Mouse (Mus musculus) liver, postnatal 0 days (tissue): ENCODE results near the gene Gtsf1. TPM values are rescaled to one million over a fixed set of nuclear protein-coding genes. Genes with fewer than 3 reads are reported as not detected.

Source experiments
- ATAC-seq: fragments of 200-750 bp; cut with Nextera tagmentation; 2 replicates; pipeline ENCODE4 v1.8.0; 2017; ENCODE audit warnings: mild to moderate bottlenecking, moderate library complexity
- DNase-seq: peaks from one replicate; pipeline ENCODE4 v3.0.0-alpha.2; 2016
- H3K27ac ChIP-seq: fragments of 300-500 bp; sonication (generic); 2 replicates; pipeline ENCODE4 v1.5.1; 2014; ENCODE audit warnings: antibody characterized with exemption, moderate library complexity, mild to moderate bottlenecking, low read depth
- H3K27me3 ChIP-seq: fragments of 300-500 bp; sonication (generic); 2 replicates; pipeline ENCODE4 v1.6.1; 2014; ENCODE audit warnings: low read length, control low read depth, mixed read lengths; ENCODE audit not compliant: insufficient read depth
- H3K36me3 ChIP-seq: fragments of 300-500 bp; sonication (generic); replicated peaks from 2 replicates; pipeline ENCODE4 v1.6.1; 2014; ENCODE audit warnings: mild to moderate bottlenecking, control low read depth, low read length, moderate library complexity, mixed read lengths; ENCODE audit not compliant: insufficient read depth
- H3K4me1 ChIP-seq: fragments of 300-500 bp; sonication (generic); 2 replicates; pipeline ENCODE4 v1.6.1; 2014; ENCODE audit warnings: antibody characterized with exemption, mild to moderate bottlenecking, control low read depth; ENCODE audit not compliant: insufficient read depth
- H3K4me2 ChIP-seq: fragments of 300-500 bp; sonication (generic); 2 replicates; pipeline ENCODE4 v1.6.1; 2014; ENCODE audit warnings: low read depth, mild to moderate bottlenecking, low read length, moderate library complexity, mixed read lengths
- H3K4me3 ChIP-seq: fragments of 300-500 bp; sonication (generic); 2 replicates; pipeline ENCODE4 v1.5.1; 2014; ENCODE audit warnings: low read depth, low read length
- H3K9ac ChIP-seq: fragments of 300-500 bp; sonication (generic); replicated peaks from 2 replicates; pipeline ENCODE4 v1.6.1; 2014; ENCODE audit warnings: mild to moderate bottlenecking, moderate library complexity
- H3K9me3 ChIP-seq: fragments of 300-500 bp; sonication (generic); 2 replicates; pipeline ENCODE4 v1.6.1; 2016; ENCODE audit warnings: mild to moderate bottlenecking, control low read depth, low read length, mixed read lengths
- CTCF ChIP-seq: sonication (generic); IDR thresholded peaks from 2 replicates; pipeline ENCODE4 v1.5.1; 2016; ENCODE audit warnings: antibody characterized with exemption, low read depth
- EP300 ChIP-seq: IDR thresholded peaks from 2 replicates; pipeline ENCODE4 v1.6.1; 2016; ENCODE audit warnings: antibody characterized with exemption, low read depth, mild to moderate bottlenecking
- WGBS: fragments of 180-500 bp; shearing (Covaris S2); extraction: QIAGEN DNeasy Blood & Tissue Kit; methylation state at CpG from one replicate; pipeline ENCODE4 v1.1.7; 2014; ENCODE audit not compliant: insufficient replicate concordance; 5-methylcytosine and 5-hydroxymethylcytosine counted together
- polyA plus RNA-seq: library from polyadenylated mRNA; unstranded; fragments of >200 nt; fragmentation: Nextera tagmentation; extraction: Ambion mirVana; gene quantifications from 2 replicates; pipeline ENCODE4 v1.2.1, GENCODE M21; 2015

Gene Gtsf1
- polyA plus RNA-seq, 1 experiment from 2014 or later = not detected

DNA sequence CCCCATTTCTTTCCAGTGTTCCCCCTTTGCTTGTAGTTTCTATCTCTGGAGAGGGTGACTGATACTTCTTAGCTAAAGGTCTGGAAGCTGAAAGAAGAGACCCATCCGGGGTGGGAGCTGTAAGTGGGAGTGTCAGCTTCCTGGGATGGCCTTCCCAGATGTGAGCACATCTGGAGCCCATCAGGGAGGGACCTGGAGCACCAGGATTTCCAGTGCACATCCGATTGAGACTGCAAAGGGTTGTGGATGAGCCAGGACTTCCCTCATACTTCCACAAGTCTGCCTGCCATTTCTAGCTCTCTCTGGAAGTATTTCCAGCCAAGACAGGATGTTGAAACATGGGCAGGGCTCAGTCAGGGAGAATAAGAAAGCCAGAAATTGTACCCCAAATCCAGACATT is 59.1 kb downstream of the Gtsf1 start:
- no peak overlapping the region for H3K4me2 ChIP-seq
- ATAC-seq (no peak), DNase-seq (no peak)
- H3K9me3 ChIP-seq = no peaks in the 10 kb centered on the region
- WGBS = 36% methylated on average over 2 of the region's 2 CpGs
- H3K27ac ChIP-seq = no peak overlapping the region
- no peak for TF ChIP-seq EP300
- no peak for TF ChIP-seq CTCF
- no peak overlapping the region for H3K4me3 ChIP-seq
- no peaks in the 10 kb centered on the region for H3K36me3 ChIP-seq
- H3K9ac ChIP-seq = no peak overlapping the region
- peaks cover 12% of the 10 kb centered on the region for H3K4me1 ChIP-seq
- no peaks in the 10 kb centered on the region for H3K27me3 ChIP-seq

DNA sequence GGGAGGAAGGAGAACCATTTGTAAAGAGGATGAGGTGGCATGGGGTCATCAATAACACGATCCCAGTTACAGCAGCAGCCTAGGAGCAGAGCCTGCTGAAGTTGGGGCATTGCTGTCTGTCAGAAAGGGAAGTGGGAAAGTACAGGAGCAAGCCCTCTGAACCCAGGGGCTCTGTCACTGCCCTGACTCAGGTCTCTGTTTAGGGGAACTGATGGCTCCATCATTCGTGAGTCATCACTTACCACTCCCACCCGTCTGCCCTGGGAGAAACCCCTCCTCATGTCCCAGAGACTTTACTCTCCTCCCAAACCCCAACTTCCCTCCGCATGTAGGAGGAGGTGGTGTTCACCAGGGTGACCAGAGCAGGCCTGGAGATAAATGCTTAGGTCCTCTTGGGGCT is 59.8 kb downstream of the Gtsf1 start:
- no peak overlapping the region for H3K4me3 ChIP-seq
- WGBS = 16% methylated on average over 4 of the region's 4 CpGs
- no peaks in the 10 kb centered on the region for H3K36me3 ChIP-seq
- TF ChIP-seq EP300 (no peak), CTCF (no peak)
- H3K4me2 ChIP-seq = no peak overlapping the region
- H3K9me3 ChIP-seq = no peaks in the 10 kb centered on the region
- H3K27ac ChIP-seq = no peak overlapping the region
- H3K27me3 ChIP-seq = no peaks in the 10 kb centered on the region
- DNase-seq (no peak), ATAC-seq (no peak)
- H3K9ac ChIP-seq = no peak overlapping the region
- peaks cover 12% of the 10 kb centered on the region for H3K4me1 ChIP-seq

DNA sequence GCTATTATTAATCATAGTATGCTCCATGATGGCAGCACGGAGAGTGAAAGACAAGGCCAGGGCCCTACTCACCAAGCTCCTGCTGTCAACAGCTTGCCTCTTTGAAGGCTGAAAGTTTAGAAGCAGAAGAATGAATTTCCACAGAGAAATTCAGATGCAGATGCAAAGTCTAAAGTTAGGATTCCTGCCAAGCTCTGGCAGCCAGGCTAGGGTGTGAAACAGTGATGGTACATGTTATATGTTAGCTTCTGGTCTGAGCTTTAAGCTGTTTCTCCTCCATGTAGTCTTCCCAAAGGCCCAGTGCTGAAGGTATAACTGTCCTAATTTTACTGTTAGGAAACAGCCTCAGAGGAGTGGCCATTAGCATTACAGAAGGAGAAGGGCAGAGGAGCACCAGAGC is 61.1 kb downstream of the Gtsf1 start:
- H3K9me3 ChIP-seq = no peaks in the 10 kb centered on the region
- ATAC-seq = no peak
- TF ChIP-seq EP300 = no peak
- no peak for TF ChIP-seq CTCF
- no peak overlapping the region for H3K27ac ChIP-seq
- H3K9ac ChIP-seq = no peak overlapping the region
- H3K36me3 ChIP-seq = no peaks in the 10 kb centered on the region
- no peaks in the 10 kb centered on the region for H3K27me3 ChIP-seq
- H3K4me3 ChIP-seq = no peak overlapping the region
- peaks cover 23% of the 10 kb centered on the region for H3K4me1 ChIP-seq
- WGBS = 65% methylated on average over 1 of the region's 1 CpGs
- H3K4me2 ChIP-seq = no peak overlapping the region
- DNase-seq = no peak

DNA sequence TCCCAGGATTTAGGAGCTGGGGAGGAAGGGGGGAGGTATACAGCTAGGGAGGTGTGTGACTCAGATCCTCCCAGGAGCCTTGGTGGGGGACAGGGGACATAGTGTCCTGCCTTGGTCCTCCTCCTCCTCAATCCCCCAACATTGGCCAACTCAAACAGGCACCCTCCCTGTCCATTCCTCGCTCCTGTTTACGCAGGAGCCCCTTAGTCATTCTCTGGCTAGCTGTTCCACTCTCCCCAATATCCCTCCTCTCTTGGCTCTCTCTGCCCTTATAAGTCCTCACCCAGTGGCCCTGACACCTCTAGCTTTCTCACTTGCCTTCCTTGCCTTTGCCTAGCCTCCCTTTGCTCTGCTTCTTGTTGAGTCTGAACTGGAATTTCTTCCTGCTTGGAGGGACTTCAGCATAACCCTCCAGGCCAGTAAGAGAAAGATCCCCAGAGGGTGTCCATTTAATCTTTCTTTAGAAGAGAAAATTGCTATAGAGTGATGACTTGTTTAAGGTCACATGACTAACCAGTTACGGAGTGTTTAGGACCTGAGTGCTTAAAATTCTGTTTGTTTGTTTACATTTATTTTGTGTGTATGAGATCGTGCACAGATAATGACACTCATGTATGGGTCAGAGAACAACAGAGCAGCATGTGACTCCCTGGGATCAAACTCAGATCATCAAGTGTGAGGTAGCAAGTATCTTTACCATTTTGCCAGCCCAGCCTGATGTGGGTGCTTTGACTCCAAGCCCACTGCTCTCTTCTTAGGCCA is 61.9 kb downstream of the Gtsf1 start:
- Histone ChIP-seq H3K4me3 (no peak overlapping the region), H3K36me3 (no peaks in the 10 kb centered on the region), H3K9me3 (no peaks in the 10 kb centered on the region), H3K4me1 (peaks cover 25% of the 10 kb centered on the region), H3K4me2 (no peak overlapping the region), H3K27me3 (no peaks in the 10 kb centered on the region), H3K9ac (no peak overlapping the region), H3K27ac (no peak overlapping the region)
- DNase-seq = no peak
- WGBS = 73% methylated on average over 4 of the region's 4 CpGs
- TF ChIP-seq CTCF = no peak
- TF ChIP-seq EP300 = no peak
- ATAC-seq = no peak

DNA sequence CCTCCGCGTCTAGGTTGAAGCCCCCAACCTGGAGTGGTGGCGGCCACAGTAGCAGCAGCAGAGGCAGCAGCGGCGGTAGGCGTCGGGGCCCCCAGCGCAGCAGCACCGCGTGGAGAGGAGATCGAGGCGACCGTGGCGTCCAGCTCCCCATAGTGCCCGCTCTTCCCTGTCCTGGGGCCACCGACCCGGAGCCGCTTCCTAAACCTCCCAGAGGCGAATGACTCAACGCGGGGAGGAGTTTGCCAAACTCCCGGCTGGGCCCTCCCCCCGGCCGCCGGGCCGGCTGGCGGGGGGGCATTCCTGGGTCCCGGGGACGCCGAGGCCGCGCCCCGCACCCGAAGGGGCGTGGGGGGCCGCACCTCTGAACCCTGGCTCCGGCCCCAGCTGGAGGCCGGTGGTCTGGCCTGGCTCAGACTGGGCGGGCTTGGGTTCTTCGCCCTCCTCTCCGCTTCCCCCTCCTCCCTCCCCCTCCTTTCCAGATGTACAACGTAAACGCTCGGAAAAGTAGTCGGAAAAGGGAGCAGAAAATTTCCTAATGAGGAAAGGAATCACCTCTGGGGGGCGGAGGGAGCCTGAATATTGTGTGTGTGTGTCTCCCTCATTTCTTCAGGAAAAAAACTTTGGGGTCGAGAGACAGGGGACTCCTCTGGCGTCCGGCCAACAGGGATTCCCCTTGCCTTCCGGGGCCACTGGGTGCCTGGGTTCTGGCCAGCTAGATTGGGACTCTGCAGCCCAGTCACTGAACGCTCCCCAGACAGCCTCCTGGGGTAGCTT is 63.7 kb downstream of the Gtsf1 start, which contains the start of gene Itga5:
Gene Itga5 (minus strand): TSS at position 388 of the 774 bp plus-strand sequence.
- Histone ChIP-seq H3K36me3 (no peaks in the 10 kb centered on the region), H3K9ac (peak within 1 kb of the TSS; percentile 87), H3K4me1 (peaks cover 39% of the 10 kb centered on the region), H3K9me3 (no peaks in the 10 kb centered on the region), H3K4me3 (peak within 1 kb of the TSS; percentile 67), H3K27me3 (no peaks in the 10 kb centered on the region), H3K27ac (peak within 1 kb of the TSS; percentile 88), H3K4me2 (peak within 1 kb of the TSS; percentile 85)
- 2% methylated on average over 40 of the region's 51 CpGs for WGBS
- TF ChIP-seq CTCF (0 out of 2 replicates have a peak, but pooled peaks have one; percentile 15), EP300 (no peak)
- peak; percentile 72 for ATAC-seq
- DNase-seq = peak; percentile 81

DNA sequence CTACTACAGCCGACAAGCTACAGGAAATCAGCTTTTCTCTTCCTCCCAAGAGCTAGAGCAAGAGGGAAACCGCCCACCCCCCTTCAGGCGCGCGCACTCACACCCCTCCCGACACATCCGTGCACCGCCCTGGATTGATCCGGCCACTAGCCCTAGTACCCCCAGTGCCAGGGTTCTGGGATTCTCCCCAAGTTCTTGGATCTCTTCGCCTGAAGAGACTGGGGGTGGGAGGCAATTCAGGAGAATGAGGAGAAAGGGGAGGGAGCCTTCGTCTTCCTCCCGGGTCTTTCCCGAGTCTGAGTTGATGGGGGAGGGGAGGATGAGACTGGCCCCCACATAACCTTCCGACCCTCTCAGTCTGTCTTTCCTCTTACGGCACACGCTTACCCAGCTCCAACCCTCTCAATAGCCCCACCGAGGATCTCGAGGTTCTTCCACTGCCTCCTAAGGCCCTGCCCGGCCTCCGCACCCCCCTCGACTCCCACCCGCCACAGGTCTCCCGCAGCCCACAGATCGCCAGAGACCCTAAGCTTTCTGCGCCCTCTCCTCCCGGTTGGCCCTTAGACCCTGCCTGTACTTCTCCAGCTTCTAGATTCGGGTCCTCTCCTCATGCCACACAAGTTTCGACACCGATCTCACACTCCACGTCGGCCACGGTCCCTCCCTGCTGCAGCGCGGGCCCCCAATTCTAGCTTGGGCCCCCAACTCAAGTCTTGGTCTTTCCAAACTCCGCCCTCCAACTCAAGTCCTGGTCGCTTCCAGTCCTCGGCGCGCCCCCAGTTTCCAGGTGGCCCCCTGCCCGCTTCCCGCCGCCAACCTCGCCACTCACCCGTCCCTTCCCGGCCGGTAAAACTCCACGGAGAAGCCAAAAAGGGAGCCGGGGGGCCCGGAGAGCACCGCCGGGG is 64.5 kb downstream of the Gtsf1 start:
- H3K27ac ChIP-seq = peak overlapping the region; percentile 88
- TF ChIP-seq CTCF (no peak), EP300 (no peak)
- H3K4me3 ChIP-seq = peak overlapping the region; percentile 67
- peaks cover 46% of the 10 kb centered on the region for H3K4me1 ChIP-seq
- WGBS = 1% methylated on average over 51 of the region's 51 CpGs
- peak; percentile 69 for DNase-seq
- H3K27me3 ChIP-seq = no peaks in the 10 kb centered on the region
- peak overlapping the region; percentile 87 for H3K9ac ChIP-seq
- no peaks in the 10 kb centered on the region for H3K36me3 ChIP-seq
- H3K9me3 ChIP-seq = no peaks in the 10 kb centered on the region
- peak; percentile 12; the same call in 1 of the 2 replicates for ATAC-seq
- H3K4me2 ChIP-seq = peak overlapping the region; percentile 85
